Mouse (Mus musculus) erythroblast, embryonic 14.5 days (primary cell): ENCODE data around the gene Cd200r3.

Experiments used
- GATA1 ChIP-seq: IDR thresholded peaks from 2 replicates; pipeline ENCODE4 v1.6.1; 2012; ENCODE audit warnings: low read length, inconsistent platforms, mixed read lengths
- TAL1 ChIP-seq: IDR thresholded peaks from 3 replicates; pipeline ENCODE4 v1.6.1; 2012; ENCODE audit warnings: low read length, inconsistent platforms, mixed read lengths

- TF ChIP-seq GATA1 (no peak), TAL1 (no peak)
These were observed 19.3 kb downstream of the Cd200r3 start for GRCm38 (mm10) chr16:44962777-44963176.
